Mouse (Mus musculus) ES-Bruce4 (cell line): Measurements from ENCODE around the gene Arhgef1.

ENCODE experiments used
- CTCF ChIP-seq: IDR thresholded peaks from one replicate; pipeline ENCODE4 v1.8.1; 2011; ENCODE audit warnings: low read depth, low read length
- EP300 ChIP-seq: IDR thresholded peaks from 2 replicates; pipeline ENCODE4 v1.6.1; 2011; ENCODE audit warnings: low read depth, low read length; ENCODE audit not compliant: insufficient read depth
- POLR2A ChIP-seq: IDR thresholded peaks from one replicate; pipeline ENCODE4 v1.8.1; 2011; ENCODE audit warnings: low read length; ENCODE audit not compliant: insufficient read depth

DNA sequence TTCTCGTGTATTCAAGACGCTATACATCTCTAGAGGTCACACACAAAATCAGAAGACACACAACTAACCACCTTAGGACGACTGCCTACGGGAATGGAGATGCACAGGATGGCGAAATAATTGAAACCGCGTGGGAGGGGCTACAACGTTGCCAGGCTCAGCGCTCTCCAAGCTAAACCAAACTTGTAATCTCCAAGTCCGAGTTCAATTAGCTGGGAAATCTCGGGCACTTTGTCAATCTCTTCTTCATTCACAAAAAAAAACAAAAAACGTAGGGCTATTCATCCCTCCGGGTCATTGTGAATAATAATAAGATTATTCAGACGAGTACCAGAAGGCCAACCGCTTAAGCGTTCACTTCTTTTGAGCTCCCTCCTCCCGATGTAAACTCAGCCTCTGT, 33.6 kb upstream of the Arhgef1 start:
- TF ChIP-seq CTCF = no peak
- TF ChIP-seq POLR2A = no peak
- TF ChIP-seq EP300 = no peak
